Mouse (Mus musculus): ENCODE results near the gene Shc1. TPM values are rescaled to one million over a fixed set of nuclear protein-coding genes. Genes with fewer than 3 reads are reported as not detected.
A peak's percentile ranks its signal among the peaks of the same experiment; 100 is the strongest.

The Shc1 gene
- polyA plus RNA-seq, 1 experiment from 2014 or later = 67.7 TPM

DNA sequence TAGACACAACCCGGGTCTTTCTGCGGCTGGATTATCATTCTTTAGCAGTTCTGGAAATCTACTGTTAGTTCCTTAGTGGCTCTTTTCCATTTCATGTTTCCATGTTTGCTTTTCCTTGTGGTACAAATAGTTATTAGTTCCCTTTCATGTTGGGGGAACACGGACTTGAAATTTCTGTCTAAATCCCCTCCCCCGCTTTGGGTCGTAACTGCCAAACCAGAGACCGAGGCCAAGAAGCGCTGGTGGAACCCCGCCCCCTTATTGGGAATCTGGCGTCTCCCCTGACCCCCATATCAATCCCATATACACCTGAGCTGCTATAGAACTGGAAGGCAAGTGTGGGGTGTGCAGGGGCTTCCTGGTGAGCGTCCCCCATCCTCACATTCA, 22.8 kb upstream of the Shc1 start:
- 5% methylated on average over 10 of the region's 10 CpGs for WGBS
- Histone ChIP-seq H3K27me3 (ENCODE audit: control insufficient read depth, insufficient read depth, low read length) (no peaks in the 10 kb centered on the region), H3K4me3 (ENCODE audit: low read length) (peak overlapping the region; percentile 77), H3K4me2 (ENCODE audit: low read depth, low read length) (peak overlapping the region; percentile 90), H3K4me1 (ENCODE audit: control insufficient read depth, insufficient read depth, low read length) (peaks cover 24% of the 10 kb centered on the region), H3K9ac (ENCODE audit: low read length) (peak overlapping the region; percentile 78), H3K9me3 (replicated peaks; ENCODE audit: control insufficient read depth, low read length) (no peaks in the 10 kb centered on the region), H3K36me3 (ENCODE audit: control insufficient read depth, insufficient read depth) (no peaks in the 10 kb centered on the region), H3K27ac (ENCODE audit: low read length) (peak overlapping the region; percentile 97)
- ATAC-seq (replicated peaks; ENCODE audit: extremely low read depth, insufficient read depth, low FRiP score) = no peak

- H3K9me3 ChIP-seq (replicated peaks; ENCODE audit: control insufficient read depth, low read length) = no peaks in the 10 kb centered on the region
- H3K36me3 ChIP-seq (ENCODE audit: control insufficient read depth, insufficient read depth) = no peaks in the 10 kb centered on the region
- no peak for ATAC-seq (replicated peaks; ENCODE audit: extremely low read depth, insufficient read depth, low FRiP score)
- H3K4me1 ChIP-seq (ENCODE audit: control insufficient read depth, insufficient read depth, low read length) = peaks cover 18% of the 10 kb centered on the region
- H3K9ac ChIP-seq (ENCODE audit: low read length) = peak overlapping the region; percentile 74
- under 1% methylated on average over 44 of the region's 44 CpGs for WGBS
- peak overlapping the region; percentile 97 for H3K27ac ChIP-seq (ENCODE audit: low read length)
- H3K4me2 ChIP-seq (ENCODE audit: low read depth, low read length) = peak overlapping the region; percentile 90
- H3K4me3 ChIP-seq (ENCODE audit: low read length) = peak overlapping the region; percentile 77
- no peaks in the 10 kb centered on the region for H3K27me3 ChIP-seq (ENCODE audit: control insufficient read depth, insufficient read depth, low read length)
Measured at GRCm38 (mm10) chr3:89395806-89396653, 22.2 kb upstream of the Shc1 start.

DNA sequence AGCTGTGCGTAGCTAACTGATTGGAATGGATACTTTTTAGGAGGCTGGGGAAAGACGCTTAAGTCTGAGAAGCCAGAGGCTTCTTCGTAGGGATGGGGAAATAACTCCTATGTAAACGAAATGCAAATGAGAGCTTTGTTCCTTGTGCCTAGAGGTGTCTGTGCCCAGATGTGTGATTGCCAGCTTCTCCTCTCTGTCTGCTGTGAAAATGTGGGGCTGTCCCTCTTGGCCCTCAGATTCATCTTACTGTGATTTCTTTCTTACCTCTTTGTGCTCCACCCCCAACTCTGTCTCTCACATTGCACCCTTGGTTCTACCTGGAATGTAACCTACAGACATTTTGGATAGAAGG, 21.6 kb upstream of the Shc1 start:
- Histone ChIP-seq H3K4me3 (ENCODE audit: low read length) (peak overlapping the region; percentile 77), H3K4me1 (ENCODE audit: control insufficient read depth, insufficient read depth, low read length) (peaks cover 15% of the 10 kb centered on the region), H3K9me3 (replicated peaks; ENCODE audit: control insufficient read depth, low read length) (no peaks in the 10 kb centered on the region), H3K27me3 (ENCODE audit: control insufficient read depth, insufficient read depth, low read length) (no peaks in the 10 kb centered on the region), H3K36me3 (ENCODE audit: control insufficient read depth, insufficient read depth) (no peaks in the 10 kb centered on the region), H3K9ac (ENCODE audit: low read length) (peak overlapping the region; percentile 74), H3K4me2 (ENCODE audit: low read depth, low read length) (peak overlapping the region; percentile 90), H3K27ac (ENCODE audit: low read length) (peak overlapping the region; percentile 97)
- 0% methylated on average over 4 of the region's 4 CpGs for WGBS
- ATAC-seq (replicated peaks; ENCODE audit: extremely low read depth, insufficient read depth, low FRiP score) = no peak

- Histone ChIP-seq H3K4me2 (ENCODE audit: low read depth, low read length) (no peak overlapping the region), H3K4me3 (ENCODE audit: low read length) (no peak overlapping the region), H3K36me3 (ENCODE audit: control insufficient read depth, insufficient read depth) (peaks cover 24% of the 10 kb centered on the region), H3K27ac (ENCODE audit: low read length) (no peak overlapping the region), H3K9ac (ENCODE audit: low read length) (no peak overlapping the region), H3K4me1 (ENCODE audit: control insufficient read depth, insufficient read depth, low read length) (peaks cover 6% of the 10 kb centered on the region), H3K27me3 (ENCODE audit: control insufficient read depth, insufficient read depth, low read length) (no peaks in the 10 kb centered on the region), H3K9me3 (replicated peaks; ENCODE audit: control insufficient read depth, low read length) (no peaks in the 10 kb centered on the region)
- no peak for ATAC-seq (replicated peaks; ENCODE audit: extremely low read depth, insufficient read depth, low FRiP score)
- WGBS = 87% methylated on average over 7 of the region's 7 CpGs
Measured at GRCm38 (mm10) chr3:89401329-89401728, 16.9 kb upstream of the Shc1 start.

GRCm38 (mm10) chr3:89402693-89403092, 15.6 kb upstream of the Shc1 start, which contains the start of gene Lenep:
Lenep (minus strand) TSS chr3:89402793.
- no peak within 1 kb of the TSS for H3K9ac ChIP-seq (ENCODE audit: low read length)
- no peaks in the 10 kb centered on the region for H3K9me3 ChIP-seq (replicated peaks; ENCODE audit: control insufficient read depth, low read length)
- no peaks in the 10 kb centered on the region for H3K27me3 ChIP-seq (ENCODE audit: control insufficient read depth, insufficient read depth, low read length)
- 78% methylated on average over 5 of the region's 5 CpGs for WGBS
- peaks cover 27% of the 10 kb centered on the region for H3K36me3 ChIP-seq (ENCODE audit: control insufficient read depth, insufficient read depth)
- H3K27ac ChIP-seq (ENCODE audit: low read length) = no peak within 1 kb of the TSS
- ATAC-seq (replicated peaks; ENCODE audit: extremely low read depth, insufficient read depth, low FRiP score) = no peak
- H3K4me2 ChIP-seq (ENCODE audit: low read depth, low read length) = no peak within 1 kb of the TSS
- no peaks in the 10 kb centered on the region for H3K4me1 ChIP-seq (ENCODE audit: control insufficient read depth, insufficient read depth, low read length)
- no peak within 1 kb of the TSS for H3K4me3 ChIP-seq (ENCODE audit: low read length)

DNA sequence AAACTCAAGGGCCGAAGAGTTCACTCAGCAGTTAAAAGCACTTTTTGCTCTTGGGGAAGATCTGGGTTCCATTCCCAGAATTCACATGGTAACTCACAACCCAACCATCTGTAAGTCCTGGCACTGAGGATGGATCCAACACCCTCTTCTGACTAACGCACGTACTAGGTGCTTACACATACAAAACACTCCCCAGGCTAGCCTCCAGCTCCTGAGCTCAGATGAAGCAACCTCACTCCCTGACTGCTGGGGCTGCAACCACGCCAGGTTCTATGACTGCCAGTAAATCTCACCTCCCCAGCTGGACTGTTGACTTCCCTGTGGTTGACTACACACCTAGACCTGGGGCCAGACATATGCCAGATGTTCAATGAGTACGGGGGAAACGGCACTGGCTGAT, 11.4 kb upstream of the Shc1 start:
- peaks cover 7% of the 10 kb centered on the region for H3K4me1 ChIP-seq (ENCODE audit: control insufficient read depth, insufficient read depth, low read length)
- no peak overlapping the region for H3K4me3 ChIP-seq (ENCODE audit: low read length)
- H3K9ac ChIP-seq (ENCODE audit: low read length) = no peak overlapping the region
- WGBS = 87% methylated on average over 6 of the region's 6 CpGs
- no peaks in the 10 kb centered on the region for H3K9me3 ChIP-seq (replicated peaks; ENCODE audit: control insufficient read depth, low read length)
- H3K27ac ChIP-seq (ENCODE audit: low read length) = no peak overlapping the region
- H3K27me3 ChIP-seq (ENCODE audit: control insufficient read depth, insufficient read depth, low read length) = no peaks in the 10 kb centered on the region
- H3K36me3 ChIP-seq (ENCODE audit: control insufficient read depth, insufficient read depth) = peaks cover 27% of the 10 kb centered on the region
- H3K4me2 ChIP-seq (ENCODE audit: low read depth, low read length) = no peak overlapping the region
- ATAC-seq (replicated peaks; ENCODE audit: extremely low read depth, insufficient read depth, low FRiP score) = no peak

- no peak for ATAC-seq (replicated peaks; ENCODE audit: extremely low read depth, insufficient read depth, low FRiP score)
- peaks cover 7% of the 10 kb centered on the region for H3K4me1 ChIP-seq (ENCODE audit: control insufficient read depth, insufficient read depth, low read length)
- no peak overlapping the region for H3K27ac ChIP-seq (ENCODE audit: low read length)
- H3K9ac ChIP-seq (ENCODE audit: low read length) = no peak overlapping the region
- no peak overlapping the region for H3K4me3 ChIP-seq (ENCODE audit: low read length)
- no peaks in the 10 kb centered on the region for H3K9me3 ChIP-seq (replicated peaks; ENCODE audit: control insufficient read depth, low read length)
- no peak overlapping the region for H3K4me2 ChIP-seq (ENCODE audit: low read depth, low read length)
- no peaks in the 10 kb centered on the region for H3K27me3 ChIP-seq (ENCODE audit: control insufficient read depth, insufficient read depth, low read length)
- H3K36me3 ChIP-seq (ENCODE audit: control insufficient read depth, insufficient read depth) = peaks cover 18% of the 10 kb centered on the region
- 61% methylated on average over 16 of the region's 16 CpGs for WGBS
Measured at GRCm38 (mm10) chr3:89408448-89408847, 9.8 kb upstream of the Shc1 start.

DNA sequence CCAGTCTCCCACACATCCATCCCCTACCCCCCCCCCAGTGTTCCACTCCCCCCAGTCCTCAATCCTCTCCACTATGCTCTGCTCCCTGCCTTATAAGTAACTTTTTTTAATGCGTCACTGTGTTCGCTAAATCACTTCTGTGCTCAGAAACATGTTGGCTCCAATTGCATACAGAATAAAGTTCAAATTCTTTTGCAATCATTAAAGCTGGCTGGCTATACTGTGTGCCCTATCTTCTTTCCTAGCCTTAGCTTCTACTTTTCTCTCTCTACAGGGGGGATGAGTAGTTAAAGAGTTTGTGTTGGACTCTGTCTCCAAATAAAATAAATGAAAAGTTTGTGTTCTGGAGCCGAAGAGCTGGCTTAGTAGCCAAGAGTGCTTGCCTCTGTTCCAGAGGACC, 8.5 kb upstream of the Shc1 start:
- Histone ChIP-seq H3K27me3 (ENCODE audit: control insufficient read depth, insufficient read depth, low read length) (no peaks in the 10 kb centered on the region), H3K4me3 (ENCODE audit: low read length) (no peak overlapping the region), H3K9me3 (replicated peaks; ENCODE audit: control insufficient read depth, low read length) (no peaks in the 10 kb centered on the region), H3K9ac (ENCODE audit: low read length) (no peak overlapping the region), H3K4me1 (ENCODE audit: control insufficient read depth, insufficient read depth, low read length) (peaks cover 7% of the 10 kb centered on the region), H3K36me3 (ENCODE audit: control insufficient read depth, insufficient read depth) (peaks cover 19% of the 10 kb centered on the region), H3K27ac (ENCODE audit: low read length) (no peak overlapping the region), H3K4me2 (ENCODE audit: low read depth, low read length) (no peak overlapping the region)
- WGBS = 89% methylated on average over 3 of the region's 3 CpGs
- no peak for ATAC-seq (replicated peaks; ENCODE audit: extremely low read depth, insufficient read depth, low FRiP score)

DNA sequence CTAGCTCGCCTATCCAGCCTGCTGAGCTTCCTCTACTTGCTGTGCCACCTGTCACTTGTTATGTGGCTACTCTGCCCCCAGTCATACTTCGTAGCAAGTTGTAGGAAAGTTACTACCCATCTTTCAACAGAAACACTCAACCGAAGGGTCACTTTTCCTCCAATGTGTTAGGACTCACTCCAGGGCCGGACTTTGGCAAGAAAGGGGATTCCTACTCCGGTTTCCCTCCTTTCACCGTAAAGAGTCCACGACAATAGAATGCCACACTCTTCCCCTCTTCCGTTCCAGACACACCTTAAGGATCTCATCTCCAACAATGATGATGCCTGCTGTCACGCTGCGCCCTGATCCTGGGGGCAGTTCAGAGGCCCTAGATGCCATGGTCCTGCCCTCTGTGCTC, 7.4 kb upstream of the Shc1 start:
- Histone ChIP-seq H3K9me3 (replicated peaks; ENCODE audit: control insufficient read depth, low read length) (no peaks in the 10 kb centered on the region), H3K4me2 (ENCODE audit: low read depth, low read length) (peak overlapping the region; percentile 85), H3K4me1 (ENCODE audit: control insufficient read depth, insufficient read depth, low read length) (peaks cover 7% of the 10 kb centered on the region), H3K36me3 (ENCODE audit: control insufficient read depth, insufficient read depth) (peaks cover 23% of the 10 kb centered on the region), H3K27me3 (ENCODE audit: control insufficient read depth, insufficient read depth, low read length) (no peaks in the 10 kb centered on the region), H3K27ac (ENCODE audit: low read length) (no peak overlapping the region), H3K4me3 (ENCODE audit: low read length) (peak overlapping the region; percentile 81), H3K9ac (ENCODE audit: low read length) (peak overlapping the region; percentile 81)
- 76% methylated on average over 10 of the region's 10 CpGs for WGBS
- ATAC-seq (replicated peaks; ENCODE audit: extremely low read depth, insufficient read depth, low FRiP score) = no peak
